Mouse (Mus musculus): ENCODE data around the gene Dscam.

Gene Dscam

GRCm38 (mm10) chr16:96723066-96723669 is 447.4 kb downstream of the Dscam start:
- no peak for DNase-seq (ENCODE audit: low read depth, low spot score)

- peak; percentile 14 for DNase-seq (ENCODE audit: low read depth, low spot score)
Measured at GRCm38 (mm10) chr16:96722135-96722534, 448.4 kb downstream of the Dscam start.

DNA sequence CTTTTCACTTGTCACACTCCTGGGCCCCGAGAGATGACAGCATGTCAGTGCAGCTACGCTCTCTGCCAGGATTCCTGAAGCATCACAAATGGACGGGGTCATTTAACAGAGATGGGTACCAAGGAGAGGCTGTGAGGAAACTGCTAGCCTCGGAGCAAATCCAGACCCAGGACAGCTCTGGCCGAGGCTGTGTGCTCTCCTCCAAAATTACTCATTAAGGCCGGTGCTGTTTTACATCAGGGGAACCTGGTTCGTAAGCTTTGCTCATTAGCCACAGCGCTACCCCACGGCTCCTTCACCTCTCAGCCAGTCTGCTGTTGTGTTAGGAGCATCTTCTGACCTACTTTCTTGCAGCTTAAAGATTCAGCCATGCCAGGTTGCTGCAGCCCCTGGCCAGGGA is 449.3 kb downstream of the Dscam start:
- DNase-seq (ENCODE audit: low read depth, low spot score), result no peak

DNA sequence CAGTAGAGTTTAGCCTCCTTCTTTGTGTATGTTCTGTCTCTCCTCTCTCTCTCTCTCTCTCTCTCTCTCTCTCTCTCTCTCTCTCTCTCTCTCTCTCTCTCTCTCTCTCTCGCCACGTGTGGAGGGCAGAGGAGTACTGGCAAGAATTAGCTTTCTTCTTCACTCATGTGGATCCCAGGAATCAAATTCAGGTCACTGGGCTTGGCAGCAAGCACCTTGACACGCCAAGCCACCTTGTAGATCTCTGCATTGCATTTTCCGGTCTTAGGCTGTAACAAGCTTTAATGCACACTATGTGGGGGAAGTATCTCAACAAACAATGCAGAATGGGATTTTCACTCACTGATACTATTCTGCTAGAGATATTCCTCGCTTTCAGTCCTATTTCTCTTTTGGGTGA is 449.9 kb downstream of the Dscam start:
- DNase-seq (ENCODE audit: low read depth, low spot score), result no peak

DNA sequence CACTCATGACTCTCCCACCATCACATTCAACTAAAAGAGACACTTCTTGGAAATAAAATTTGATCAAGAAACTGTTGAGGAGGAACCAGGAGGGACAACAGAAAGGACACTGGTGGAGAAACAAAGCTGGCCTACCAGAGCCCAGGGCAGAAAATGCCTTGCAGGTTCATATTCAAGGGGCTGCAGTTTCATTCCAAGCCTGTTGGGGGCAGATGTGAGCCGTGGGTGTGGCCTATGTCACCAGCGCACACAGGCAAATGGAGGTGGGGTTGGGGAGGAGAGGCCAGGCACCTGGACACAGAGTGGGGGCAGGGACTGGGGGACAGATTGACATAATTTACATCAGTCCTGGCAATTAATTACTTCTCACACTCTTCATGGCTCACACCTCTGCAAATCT is 452.3 kb downstream of the Dscam start:
- peak; percentile 40 for DNase-seq (ENCODE audit: low read depth, low spot score)

GRCm38 (mm10) chr16:96716633-96717032 is 453.9 kb downstream of the Dscam start:
- DNase-seq (ENCODE audit: low read depth, low spot score), result no peak

GRCm38 (mm10) chr16:96711935-96712334 is 458.6 kb downstream of the Dscam start:
- peak; percentile 13 for DNase-seq (ENCODE audit: low read depth, low spot score)

GRCm38 (mm10) chr16:96700551-96700950 is 470.0 kb downstream of the Dscam start:
- no peak for DNase-seq (ENCODE audit: low read depth, low spot score)

DNA sequence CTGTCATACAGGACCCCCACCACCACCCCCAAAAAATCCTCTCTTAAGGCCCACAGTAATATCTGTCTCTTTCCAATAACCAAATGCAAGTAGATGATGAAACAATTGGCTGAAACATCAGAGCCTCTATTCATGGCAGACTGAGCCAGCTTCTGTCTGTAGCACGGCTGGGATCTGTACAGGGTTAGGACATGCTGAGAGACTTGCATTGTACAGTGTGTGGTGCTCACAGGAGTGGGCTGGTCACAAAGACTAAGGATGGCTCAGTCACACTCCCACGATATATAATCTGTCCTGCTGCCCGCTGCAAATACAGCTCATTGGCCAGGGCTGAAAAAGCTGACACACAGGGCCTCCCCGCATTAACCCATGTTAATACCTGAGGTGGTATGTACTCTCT is 474.7 kb downstream of the Dscam start:
- no peak for DNase-seq (ENCODE audit: low read depth, low spot score)

- DNase-seq (ENCODE audit: low read depth, low spot score), result no peak
Measured at GRCm38 (mm10) chr16:96691576-96691975, 479.0 kb downstream of the Dscam start.

GRCm38 (mm10) chr16:96690052-96690451 is 480.5 kb downstream of the Dscam start:
- DNase-seq (ENCODE audit: low read depth, low spot score), result no peak

DNA sequence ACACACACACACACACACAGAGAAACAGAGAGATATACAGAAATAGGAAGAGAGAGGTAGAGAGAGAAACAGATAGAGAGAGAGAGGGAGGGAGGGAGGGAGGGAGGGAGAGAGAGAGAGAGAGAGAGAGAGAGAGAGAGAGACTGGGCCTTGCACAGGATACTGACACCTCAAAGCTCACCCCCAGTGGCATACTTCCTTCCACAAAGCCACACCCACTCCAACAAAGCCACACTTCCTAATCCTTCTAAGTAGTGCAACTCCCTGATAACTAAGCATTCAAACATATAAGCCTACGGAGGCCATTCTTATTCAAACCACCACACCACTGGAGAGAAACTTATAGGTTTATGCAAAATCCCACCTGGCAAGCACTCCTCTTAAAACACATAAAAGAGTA is 481.1 kb downstream of the Dscam start:
- no peak for DNase-seq (ENCODE audit: low read depth, low spot score)

DNA sequence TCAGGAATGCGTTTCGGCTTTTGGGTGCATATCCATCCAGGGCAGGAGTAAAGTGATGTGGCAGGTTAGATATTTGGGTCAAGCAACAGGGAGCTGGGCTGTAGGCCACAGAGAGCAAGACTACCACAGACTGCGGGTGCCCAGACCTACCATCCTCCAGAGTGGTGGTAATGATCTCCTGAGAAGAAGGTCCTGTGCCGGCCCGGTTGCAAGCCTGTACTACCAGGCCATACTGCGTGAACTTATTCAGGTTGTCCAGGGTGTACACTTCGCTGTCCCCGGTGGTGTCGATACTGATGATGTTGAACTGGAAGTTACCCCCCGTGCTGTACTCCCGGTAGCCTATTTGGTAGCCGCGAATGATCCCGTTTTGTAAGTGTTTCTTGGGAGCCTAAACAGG is 485.5 kb downstream of the Dscam start:
- DNase-seq (ENCODE audit: low read depth, low spot score), result no peak

DNA sequence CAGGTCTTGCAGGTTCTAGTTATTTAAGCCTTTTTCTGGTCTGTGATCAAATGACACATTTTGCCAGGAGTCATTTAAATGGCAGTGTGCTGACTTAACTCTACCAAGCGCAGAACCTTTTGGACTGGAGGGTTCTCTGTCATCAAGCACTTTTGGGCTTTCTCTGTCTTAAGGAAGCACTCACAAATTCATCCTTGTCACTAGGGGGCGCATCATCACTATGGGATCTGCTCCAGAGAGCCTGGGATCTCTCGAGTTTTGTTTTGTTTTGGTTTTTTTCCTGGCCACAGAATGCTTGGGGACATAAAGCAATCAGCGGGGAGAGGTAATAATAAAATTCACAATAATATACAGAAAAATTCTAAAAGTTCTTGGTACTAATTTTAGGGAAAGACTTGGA is 486.0 kb downstream of the Dscam start:
- peak; percentile 62 for DNase-seq (ENCODE audit: low read depth, low spot score)

DNA sequence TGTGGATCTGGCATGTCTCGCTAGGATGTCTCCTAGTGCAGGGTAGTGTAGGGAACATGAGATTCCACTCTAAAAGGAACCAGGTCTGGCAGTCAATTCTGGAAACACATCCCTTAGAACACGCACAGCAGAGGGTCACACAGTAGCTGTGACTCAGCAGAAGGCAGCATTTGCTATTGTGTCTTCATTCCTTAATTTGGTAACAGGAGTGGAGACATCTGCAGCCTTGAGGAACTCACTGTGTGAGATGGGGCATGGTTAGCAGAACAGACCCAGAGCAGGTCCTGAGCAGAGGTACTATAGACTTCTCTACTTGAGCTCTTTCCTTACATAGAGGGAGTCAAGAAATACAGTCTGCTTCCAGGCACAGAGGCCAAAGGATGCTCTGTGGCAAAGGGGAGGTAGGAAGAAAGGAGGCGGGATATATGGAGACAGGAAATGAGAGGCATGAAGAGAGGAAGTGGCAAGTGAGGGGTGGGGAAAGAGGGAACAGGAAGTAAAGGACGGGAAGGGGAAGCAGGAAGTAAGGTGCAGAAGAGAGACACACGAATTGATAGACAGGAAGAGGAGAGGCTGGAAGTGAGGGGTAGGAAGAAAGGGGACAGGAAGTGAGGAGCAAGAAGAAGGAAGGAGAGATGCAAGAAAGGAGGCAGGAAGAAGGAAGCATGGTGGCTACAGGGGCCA is 488.1 kb downstream of the Dscam start:
- no peak for DNase-seq (ENCODE audit: low read depth, low spot score)

DNA sequence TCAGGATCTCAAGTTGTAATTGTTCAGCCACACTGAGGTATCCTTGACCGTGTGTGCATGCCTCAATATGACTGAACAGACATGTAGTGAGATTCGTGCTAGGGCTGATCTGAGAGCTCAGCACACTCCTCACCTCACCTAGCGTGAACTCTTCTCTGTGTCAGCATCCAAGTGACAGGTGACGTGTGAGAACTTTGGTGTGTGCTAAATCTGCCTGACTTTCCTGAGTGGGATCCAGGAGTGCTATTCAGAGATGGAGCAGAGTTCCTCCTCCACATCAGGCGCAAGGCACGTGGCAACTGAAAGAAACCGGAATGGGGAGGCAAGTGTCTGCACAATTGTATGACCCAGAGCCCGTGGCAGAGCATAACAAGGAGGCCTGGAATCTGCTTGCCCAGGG is 490.6 kb downstream of the Dscam start:
- no peak for DNase-seq (ENCODE audit: low read depth, low spot score)

DNA sequence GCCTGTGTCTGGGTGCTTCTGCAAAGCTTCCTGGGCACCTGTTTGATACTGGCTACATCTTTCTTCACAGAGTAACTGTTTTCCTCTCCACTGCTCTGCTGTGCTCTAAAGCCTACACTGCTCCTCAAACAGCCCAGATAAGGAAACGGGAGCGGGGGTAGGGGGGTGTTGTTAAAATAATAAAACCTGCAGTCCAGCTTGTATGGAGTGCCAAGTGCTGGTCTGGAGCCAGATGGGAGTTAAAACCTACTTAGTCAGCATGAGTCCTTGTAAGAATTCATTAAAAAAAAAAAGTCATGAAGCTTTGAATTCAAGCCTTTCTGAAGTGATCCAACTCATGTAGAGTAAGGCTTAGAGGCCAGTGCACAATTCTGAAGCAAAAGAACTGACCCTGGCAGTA is 493.1 kb downstream of the Dscam start:
- DNase-seq (ENCODE audit: low read depth, low spot score), result no peak

- DNase-seq (ENCODE audit: low read depth, low spot score), result no peak
Measured at GRCm38 (mm10) chr16:96676663-96677062, 493.9 kb downstream of the Dscam start.

- no peak for DNase-seq (ENCODE audit: low read depth, low spot score)
Measured at GRCm38 (mm10) chr16:96673191-96673847, 497.2 kb downstream of the Dscam start.

GRCm38 (mm10) chr16:96671603-96672374 is 498.8 kb downstream of the Dscam start:
- peak; percentile 8 for DNase-seq (ENCODE audit: low read depth, low spot score)

- no peak for DNase-seq (ENCODE audit: low read depth, low spot score)
Measured at GRCm38 (mm10) chr16:96669706-96670105, 500.8 kb downstream of the Dscam start.

DNA sequence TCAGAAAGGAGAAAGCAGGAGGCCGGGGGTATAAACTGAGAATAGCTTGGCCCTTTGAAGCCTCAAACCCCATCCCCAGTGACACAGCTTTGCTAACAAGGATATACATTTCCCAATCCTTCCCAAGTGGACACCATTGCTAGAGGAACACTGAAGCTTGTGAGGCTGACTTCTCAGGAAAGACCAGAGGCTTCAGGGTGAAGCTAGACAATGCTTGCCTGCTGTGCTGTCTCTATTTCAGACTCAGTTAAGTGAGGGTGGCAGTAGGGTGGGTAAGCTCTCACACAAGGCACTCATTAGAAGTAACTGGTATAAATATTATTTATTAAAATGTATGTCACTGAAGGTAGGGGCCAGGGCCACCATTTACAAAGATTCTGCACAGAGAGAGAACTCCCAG is 502.1 kb downstream of the Dscam start:
- no peak for DNase-seq (ENCODE audit: low read depth, low spot score)
